Mouse (Mus musculus): ENCODE measurements around the gene Pdzd7.

- TF ChIP-seq CTCF (IDR thresholded peaks at IDR 0.05; ENCODE audit: low read depth, low read length) = no peak
- TF ChIP-seq POLR2A (IDR thresholded peaks at IDR 0.05; ENCODE audit: borderline replicate concordance, low read depth, low read length) = no peak
Observed at GRCm38 (mm10) chr19:45048644-45049365, 3.3 kb upstream of the Pdzd7 start.
